Mouse (Mus musculus): ENCODE data around the gene Sh3rf1. TPM values are rescaled to one million over a fixed set of nuclear protein-coding genes. Genes with fewer than 3 reads are reported as not detected.

The Sh3rf1 gene
- polyA plus RNA-seq (2012; fragmentation: generic; extraction: Trizol): 1 to 10 TPM in 1 of 2 experiments, under 1 TPM in 1; 0.57 to 2.2 TPM

DNA sequence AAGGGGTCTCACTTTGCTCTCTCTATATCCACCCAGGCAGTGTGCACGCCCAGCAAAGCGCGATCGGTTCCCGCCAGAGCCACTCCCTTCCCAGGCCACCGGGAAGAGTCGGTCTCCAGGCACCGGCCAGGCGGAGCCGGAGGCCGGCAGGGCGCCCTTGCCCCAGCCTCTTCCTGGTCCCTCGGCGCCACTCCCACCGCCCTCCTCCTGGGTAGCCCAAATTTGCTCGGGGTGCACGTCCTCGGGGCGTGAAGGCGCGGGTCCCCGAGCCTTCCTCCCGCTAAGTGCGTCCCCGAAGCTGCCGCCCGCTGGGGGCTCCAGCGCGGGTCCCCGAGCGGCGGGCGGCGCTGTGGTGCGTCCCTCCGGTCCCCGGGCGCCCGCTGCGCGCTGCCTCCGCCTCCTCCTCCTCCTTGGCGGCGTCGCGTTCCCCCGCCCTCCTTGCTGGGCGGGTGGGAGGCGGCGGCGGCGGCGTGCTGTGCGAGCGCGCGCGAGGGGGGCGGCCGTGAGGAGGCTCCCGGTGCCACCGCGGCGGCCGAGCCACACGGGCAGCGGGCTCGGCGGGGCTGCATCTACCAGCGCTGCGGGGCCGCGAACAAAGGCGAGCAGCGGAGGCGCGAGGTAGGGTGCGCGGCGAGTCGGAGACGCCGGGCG, at the start of gene Sh3rf1:
Sh3rf1 (plus strand) TSS at position 144 of the 651 bp plus-strand sequence.

Other genes starting within 250 kb of the Sh3rf1 start
- gene Clcn3, start 240.6 kb upstream of the Sh3rf1 start, polyA plus RNA-seq (2012; fragmentation: generic; extraction: Trizol): 1 to 10 TPM in 1 of 2 experiments, under 1 TPM in 1; 0.16 to 1.0 TPM
- gene Nek1, start 230.7 kb upstream of the Sh3rf1 start, polyA plus RNA-seq (2012; fragmentation: generic; extraction: Trizol): 1 to 10 TPM in 1 of 2 experiments, under 1 TPM in 1; 0.13 to 1.3 TPM